Mouse (Mus musculus): ENCODE results near the gene Adgrl1. TPM values are rescaled to one million over a fixed set of nuclear protein-coding genes. Genes with fewer than 3 reads are reported as not detected.

The Adgrl1 gene
- total RNA-seq, 1 experiment: 119 TPM

GRCm38 (mm10) chr8:83954749-83955105 is 54.8 kb downstream of the Adgrl1 start:
- DNase-seq (ENCODE audit: low read depth, low spot score): no peak
- no peak for TF ChIP-seq CHD2 (IDR thresholded peaks at IDR 0.05; ENCODE audit: low read depth, low read length)
- no peak for TF ChIP-seq ZC3H11A (IDR thresholded peaks at IDR 0.05; ENCODE audit: borderline replicate concordance, low read depth, low read length)
- TF ChIP-seq ZNF384 (IDR thresholded peaks at IDR 0.05; ENCODE audit: low read depth, low read length): no peak
- no peak for TF ChIP-seq MAFK (IDR thresholded peaks at IDR 0.05; ENCODE audit: insufficient read depth, low read depth, low read length)
- no peak for TF ChIP-seq HCFC1 (IDR thresholded peaks at IDR 0.05; ENCODE audit: borderline replicate concordance, insufficient read depth, low read length)
- in situ Hi-C loops (cut with MboI; ENCODE audit: low sequenced_read_pairs in 2 of 2, unreplicated experiment in 2 of 2): no loop called here
- H3K4me3 ChIP-seq (ENCODE audit: insufficient read depth in 1 of 2, low read depth in 1 of 2, low read length in 2 of 2, poor library complexity in 1 of 2, severe bottlenecking in 1 of 2): peak overlapping the region; percentile 59 to 84
- H3K4me1 ChIP-seq (ENCODE audit: control insufficient read depth in 2 of 2, insufficient read depth in 2 of 2, low read length in 2 of 2, poor library complexity in 1 of 2): peaks cover 3 to 5% of the 10 kb centered on the region in 2 experiments; a peak in 2 of 4 replicates
- peak overlapping the region; percentile 74 for H3K9ac ChIP-seq (ENCODE audit: insufficient read depth, low read depth, low read length, poor library complexity, severe bottlenecking)
- H3K9me3 ChIP-seq (ENCODE audit: control insufficient read depth, insufficient read depth, low read depth, low read length): no peaks in the 10 kb centered on the region
- H3K27ac ChIP-seq (ENCODE audit: insufficient read depth, low read depth, low read length, poor library complexity, severe bottlenecking): 0 out of 2 replicates have a peak overlapping the region, but pooled peaks have one; percentile 9
- H3K36me3 ChIP-seq (ENCODE audit: control insufficient read depth, insufficient read depth, low read length, poor library complexity, severe bottlenecking): peaks cover 2% of the 10 kb centered on the region; the same call in 1 of the 2 replicates

GRCm38 (mm10) chr8:83955106-83955957 is 55.4 kb downstream of the Adgrl1 start, which contains the start of the genes Gm10644 and Asf1b:
Gene Gm10644, minus strand, starts transcription at chr8:83955205.
Gene Asf1b, plus strand, starts transcription at chr8:83955507.
- Histone ChIP-seq H3K27ac (ENCODE audit: insufficient read depth, low read depth, low read length, poor library complexity, severe bottlenecking) (0 out of 2 replicates have a peak within 1 kb of the TSS, but pooled peaks have one; percentile 9), H3K9me3 (ENCODE audit: control insufficient read depth, insufficient read depth, low read depth, low read length) (no peaks in the 10 kb centered on the region), H3K9ac (ENCODE audit: insufficient read depth, low read depth, low read length, poor library complexity, severe bottlenecking) (peak within 1 kb of the TSS; percentile 90), H3K4me1 (ENCODE audit: control insufficient read depth in 2 of 2, insufficient read depth in 2 of 2, low read length in 2 of 2, poor library complexity in 1 of 2) (peaks cover 3 to 5% of the 10 kb centered on the region in 2 experiments; a peak in 2 of 4 replicates), H3K36me3 (ENCODE audit: control insufficient read depth, insufficient read depth, low read length, poor library complexity, severe bottlenecking) (peaks cover 2% of the 10 kb centered on the region; the same call in 1 of the 2 replicates), H3K4me3 (ENCODE audit: insufficient read depth in 1 of 2, low read depth in 1 of 2, low read length in 2 of 2, poor library complexity in 1 of 2, severe bottlenecking in 1 of 2) (peak within 1 kb of the TSS; percentile 84 to 95)
- TF ChIP-seq ZNF384 (IDR thresholded peaks at IDR 0.05; ENCODE audit: low read depth, low read length): no peak
- peak; percentile 57; the same call in 1 of the 2 replicates for TF ChIP-seq CHD2 (IDR thresholded peaks at IDR 0.05; ENCODE audit: low read depth, low read length)
- in situ Hi-C loops (cut with MboI; ENCODE audit: low sequenced_read_pairs in 2 of 2, unreplicated experiment in 2 of 2): no loop called here
- DNase-seq (ENCODE audit: low read depth, low spot score): peak; percentile 100

GRCm38 (mm10) chr8:83955958-83956218 is 56.0 kb downstream of the Adgrl1 start:
- Histone ChIP-seq H3K4me1 (ENCODE audit: control insufficient read depth in 2 of 2, insufficient read depth in 2 of 2, low read length in 2 of 2, poor library complexity in 1 of 2) (peaks cover 3 to 5% of the 10 kb centered on the region in 2 experiments; a peak in 2 of 4 replicates), H3K36me3 (ENCODE audit: control insufficient read depth, insufficient read depth, low read length, poor library complexity, severe bottlenecking) (peaks cover 2% of the 10 kb centered on the region; the same call in 1 of the 2 replicates), H3K9ac (ENCODE audit: insufficient read depth, low read depth, low read length, poor library complexity, severe bottlenecking) (peak overlapping the region; percentile 90), H3K4me3 (ENCODE audit: insufficient read depth in 1 of 2, low read depth in 1 of 2, low read length in 2 of 2, poor library complexity in 1 of 2, severe bottlenecking in 1 of 2) (peak overlapping the region; percentile 79 to 95), H3K27ac (ENCODE audit: insufficient read depth, low read depth, low read length, poor library complexity, severe bottlenecking) (no peak overlapping the region), H3K9me3 (ENCODE audit: control insufficient read depth, insufficient read depth, low read depth, low read length) (no peaks in the 10 kb centered on the region)
- in situ Hi-C loops (cut with MboI; ENCODE audit: low sequenced_read_pairs in 2 of 2, unreplicated experiment in 2 of 2): no loop called here
- TF ChIP-seq ZC3H11A (IDR thresholded peaks at IDR 0.05; ENCODE audit: borderline replicate concordance, low read depth, low read length): no peak
- no peak for TF ChIP-seq ZNF384 (IDR thresholded peaks at IDR 0.05; ENCODE audit: low read depth, low read length)
- TF ChIP-seq CHD2 (IDR thresholded peaks at IDR 0.05; ENCODE audit: low read depth, low read length): no peak
- no peak for TF ChIP-seq HCFC1 (IDR thresholded peaks at IDR 0.05; ENCODE audit: borderline replicate concordance, insufficient read depth, low read length)
- no peak for TF ChIP-seq MAFK (IDR thresholded peaks at IDR 0.05; ENCODE audit: insufficient read depth, low read depth, low read length)
- no peak for DNase-seq (ENCODE audit: low read depth, low spot score)

- peak overlapping the region; percentile 90; the same call in 1 of the 2 replicates for H3K9ac ChIP-seq (ENCODE audit: insufficient read depth, low read depth, low read length, poor library complexity, severe bottlenecking)
- no peaks in the 10 kb centered on the region for H3K9me3 ChIP-seq (ENCODE audit: control insufficient read depth, insufficient read depth, low read depth, low read length)
- H3K27ac ChIP-seq (ENCODE audit: insufficient read depth, low read depth, low read length, poor library complexity, severe bottlenecking): no peak overlapping the region
- TF ChIP-seq ZC3H11A (IDR thresholded peaks at IDR 0.05; ENCODE audit: borderline replicate concordance, low read depth, low read length): no peak
- no peak for TF ChIP-seq CHD2 (IDR thresholded peaks at IDR 0.05; ENCODE audit: low read depth, low read length)
- TF ChIP-seq HCFC1 (IDR thresholded peaks at IDR 0.05; ENCODE audit: borderline replicate concordance, insufficient read depth, low read length): no peak
- TF ChIP-seq ZNF384 (IDR thresholded peaks at IDR 0.05; ENCODE audit: low read depth, low read length): no peak
- no peak for TF ChIP-seq MAFK (IDR thresholded peaks at IDR 0.05; ENCODE audit: insufficient read depth, low read depth, low read length)
- H3K4me1 ChIP-seq (ENCODE audit: control insufficient read depth in 2 of 2, insufficient read depth in 2 of 2, low read length in 2 of 2, poor library complexity in 1 of 2): peaks cover 3 to 5% of the 10 kb centered on the region in 2 experiments; a peak in 2 of 4 replicates
- peak overlapping the region in 1 of 2 experiments; percentile 17; a peak in 1 of 4 replicates for H3K4me3 ChIP-seq (ENCODE audit: insufficient read depth in 1 of 2, low read depth in 1 of 2, low read length in 2 of 2, poor library complexity in 1 of 2, severe bottlenecking in 1 of 2)
- DNase-seq (ENCODE audit: low read depth, low spot score): no peak
- H3K36me3 ChIP-seq (ENCODE audit: control insufficient read depth, insufficient read depth, low read length, poor library complexity, severe bottlenecking): peaks cover 2% of the 10 kb centered on the region; the same call in 1 of the 2 replicates
- in situ Hi-C loops (cut with MboI; ENCODE audit: low sequenced_read_pairs in 2 of 2, unreplicated experiment in 2 of 2): no loop called here
Measured at GRCm38 (mm10) chr8:83956789-83957188, 56.9 kb downstream of the Adgrl1 start.
